Mouse (Mus musculus) forebrain, postnatal 0 days (tissue): ENCODE data around the gene Ell. TPM values are rescaled to one million over a fixed set of nuclear protein-coding genes. Genes with fewer than 3 reads are reported as not detected.

Source experiments
- ATAC-seq: fragments of 200-750 bp; cut with Nextera tagmentation; 2 replicates; pipeline ENCODE4 v1.8.0; 2017; ENCODE audit warnings: mild to moderate bottlenecking, moderate library complexity
- DNase-seq: peaks from one replicate; pipeline ENCODE4 v3.0.0-alpha.2; 2015
- H3K27ac ChIP-seq: fragments of 300-500 bp; sonication (generic); 2 replicates; pipeline ENCODE4 v1.5.1; 2014; ENCODE audit warnings: low read depth, mild to moderate bottlenecking, antibody characterized with exemption, low read length, moderate library complexity, mixed read lengths
- H3K27me3 ChIP-seq: fragments of 300-500 bp; sonication (generic); 2 replicates; pipeline ENCODE4 v1.6.1; 2014; ENCODE audit warnings: mild to moderate bottlenecking, low read length, mixed read lengths; ENCODE audit not compliant: insufficient read depth
- H3K36me3 ChIP-seq: fragments of 300-500 bp; sonication (generic); 2 replicates; pipeline ENCODE4 v1.6.1; 2014; ENCODE audit warnings: mild to moderate bottlenecking, moderate library complexity; ENCODE audit not compliant: insufficient read depth
- H3K4me1 ChIP-seq: fragments of 300-500 bp; sonication (generic); 2 replicates; pipeline ENCODE4 v1.6.1; 2014; ENCODE audit warnings: antibody characterized with exemption; ENCODE audit not compliant: insufficient read depth
- H3K4me2 ChIP-seq: fragments of 300-500 bp; sonication (generic); 2 replicates; pipeline ENCODE4 v1.6.1; 2014; ENCODE audit warnings: low read depth, mild to moderate bottlenecking, moderate library complexity
- H3K4me3 ChIP-seq: fragments of 300-500 bp; sonication (generic); 2 replicates; pipeline ENCODE4 v1.5.1; 2014; ENCODE audit warnings: low read depth, low read length, mixed read lengths
- H3K9ac ChIP-seq: fragments of 300-500 bp; sonication (generic); 2 replicates; pipeline ENCODE4 v1.6.1; 2014; ENCODE audit warnings: mild to moderate bottlenecking
- H3K9me3 ChIP-seq: fragments of 300-500 bp; sonication (generic); 2 replicates; pipeline ENCODE4 v1.6.1; 2016; ENCODE audit warnings: low read length
- CTCF ChIP-seq: sonication (generic); IDR thresholded peaks from 2 replicates; pipeline ENCODE4 v1.5.1; 2016; ENCODE audit warnings: antibody characterized with exemption, control low read depth, low read depth
- WGBS: fragments of 180-500 bp; shearing (Covaris S2); extraction: QIAGEN DNeasy Blood & Tissue Kit; methylation state at CpG from one replicate; pipeline ENCODE4 v1.1.7; 2014; 5-methylcytosine and 5-hydroxymethylcytosine counted together
- polyA plus RNA-seq: library from polyadenylated mRNA; unstranded; fragments of >200 nt; fragmentation: Nextera tagmentation; extraction: Ambion mirVana; gene quantifications from 2 replicates; pipeline ENCODE4 v1.2.1, GENCODE M21; 2015
- total RNA-seq: library from RNA; depleted of rRNA; stranded (reverse); fragments of >200 nt; gene quantifications from 2 replicates; pipeline ENCODE4 v1.2.3, GENCODE M21; 2014

Gene Ell
- total and polyA plus RNA-seq, 2 experiments from 2014 or later: 11.0 to 16.2 TPM

- H3K9ac ChIP-seq: peak within 1 kb of the TSS; percentile 96
- peak within 1 kb of the TSS; percentile 84 for H3K4me2 ChIP-seq
- H3K4me3 ChIP-seq: peak within 1 kb of the TSS; percentile 86
- H3K27ac ChIP-seq: peak within 1 kb of the TSS; percentile 86
- H3K36me3 ChIP-seq: peaks cover 21% of the 10 kb centered on the region
- no peaks in the 10 kb centered on the region for H3K27me3 ChIP-seq
- DNase-seq: peak; percentile 99
- peak; percentile 95 for ATAC-seq
- 3% methylated on average over 53 of the region's 61 CpGs for WGBS
- H3K9me3 ChIP-seq: no peaks in the 10 kb centered on the region
- peaks cover 6% of the 10 kb centered on the region; the same call in 1 of the 2 replicates for H3K4me1 ChIP-seq
- peak; percentile 46 for TF ChIP-seq CTCF
Measured at GRCm38 (mm10) chr8:70527512-70528181, 11.6 kb upstream of the Ell start, which contains the start of the genes Fkbp8 and Kxd1. TSS of gene Fkbp8 (plus strand) at chr8:70527724. TSS of gene Kxd1 (minus strand) at chr8:70527956.

DNA sequence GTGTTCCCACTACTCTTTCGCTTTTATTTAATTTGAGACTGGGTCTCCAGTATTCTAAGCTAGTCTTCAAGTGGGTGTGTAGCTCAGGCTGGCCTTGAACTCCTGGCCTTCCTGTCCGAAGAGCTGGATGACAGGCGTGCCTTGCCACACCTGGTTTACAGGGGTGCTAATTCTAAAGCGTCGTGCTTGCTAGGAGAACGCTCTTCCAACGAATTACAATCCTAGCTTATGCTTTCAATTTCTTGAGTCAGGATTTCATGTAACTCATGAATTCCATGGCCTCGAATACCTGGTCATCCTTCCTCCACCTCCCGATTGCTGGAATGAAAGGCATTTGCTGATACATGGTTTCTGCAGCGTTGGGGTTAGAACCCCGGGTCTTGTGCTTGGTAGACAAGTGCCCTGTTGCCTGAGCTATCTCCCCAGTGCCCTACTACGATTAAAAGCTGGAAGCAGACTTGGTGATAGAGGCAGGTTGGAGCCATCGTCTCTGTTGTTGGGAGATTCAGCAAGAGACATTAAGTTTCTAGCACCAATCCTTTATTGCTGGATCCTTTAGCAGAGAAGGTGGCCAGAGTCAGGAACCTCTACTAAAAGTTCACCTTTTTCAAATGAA, 11.0 kb upstream of the Ell start:
- peaks cover 6% of the 10 kb centered on the region; the same call in 1 of the 2 replicates for H3K4me1 ChIP-seq
- H3K27me3 ChIP-seq: no peaks in the 10 kb centered on the region
- H3K9ac ChIP-seq: peak overlapping the region; percentile 96
- ATAC-seq (no peak), DNase-seq (no peak)
- peaks cover 27% of the 10 kb centered on the region for H3K36me3 ChIP-seq
- 33% methylated on average over 13 of the region's 13 CpGs for WGBS
- TF ChIP-seq CTCF: no peak
- peak overlapping the region; percentile 86 for H3K4me3 ChIP-seq
- no peaks in the 10 kb centered on the region for H3K9me3 ChIP-seq
- peak overlapping the region; percentile 86 for H3K27ac ChIP-seq
- H3K4me2 ChIP-seq: peak overlapping the region; percentile 84

GRCm38 (mm10) chr8:70529299-70529698, 10.0 kb upstream of the Ell start:
- no peak for ATAC-seq
- Histone ChIP-seq H3K4me1 (peaks cover 6% of the 10 kb centered on the region; the same call in 1 of the 2 replicates), H3K9ac (no peak overlapping the region), H3K4me2 (no peak overlapping the region), H3K36me3 (peaks cover 37% of the 10 kb centered on the region), H3K27ac (no peak overlapping the region), H3K27me3 (no peaks in the 10 kb centered on the region), H3K4me3 (no peak overlapping the region), H3K9me3 (no peaks in the 10 kb centered on the region)
- no peak for TF ChIP-seq CTCF
- no peak for DNase-seq
- WGBS: 91% methylated on average over 5 of the region's 5 CpGs

DNA sequence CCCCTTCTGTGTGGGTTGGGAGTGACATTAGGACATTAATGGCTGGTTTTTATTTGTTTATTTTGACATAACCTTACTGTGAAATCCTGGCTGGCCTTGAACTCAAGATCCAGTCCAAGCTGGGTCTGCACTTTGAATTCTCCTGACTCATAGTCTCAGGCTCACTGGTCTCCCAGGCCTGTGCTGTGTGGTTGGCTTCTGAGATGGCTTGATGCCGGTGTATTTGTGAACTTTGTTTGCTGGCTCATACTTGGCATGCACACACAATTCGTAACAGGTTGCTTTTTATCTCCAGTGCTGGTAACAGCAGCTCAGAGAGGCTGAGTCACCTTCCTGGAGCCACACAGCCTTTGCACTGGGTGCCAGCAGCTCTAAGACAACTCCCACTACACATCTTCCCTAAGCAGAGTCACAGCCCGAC, 9.5 kb upstream of the Ell start:
- H3K27ac ChIP-seq: no peak overlapping the region
- DNase-seq: no peak
- TF ChIP-seq CTCF: no peak
- H3K4me2 ChIP-seq: no peak overlapping the region
- H3K9ac ChIP-seq: no peak overlapping the region
- H3K4me1 ChIP-seq: peaks cover 6% of the 10 kb centered on the region; the same call in 1 of the 2 replicates
- H3K36me3 ChIP-seq: peaks cover 41% of the 10 kb centered on the region
- no peaks in the 10 kb centered on the region for H3K9me3 ChIP-seq
- H3K4me3 ChIP-seq: no peak overlapping the region
- no peaks in the 10 kb centered on the region for H3K27me3 ChIP-seq
- 95% methylated on average over 3 of the region's 3 CpGs for WGBS
- no peak for ATAC-seq

DNA sequence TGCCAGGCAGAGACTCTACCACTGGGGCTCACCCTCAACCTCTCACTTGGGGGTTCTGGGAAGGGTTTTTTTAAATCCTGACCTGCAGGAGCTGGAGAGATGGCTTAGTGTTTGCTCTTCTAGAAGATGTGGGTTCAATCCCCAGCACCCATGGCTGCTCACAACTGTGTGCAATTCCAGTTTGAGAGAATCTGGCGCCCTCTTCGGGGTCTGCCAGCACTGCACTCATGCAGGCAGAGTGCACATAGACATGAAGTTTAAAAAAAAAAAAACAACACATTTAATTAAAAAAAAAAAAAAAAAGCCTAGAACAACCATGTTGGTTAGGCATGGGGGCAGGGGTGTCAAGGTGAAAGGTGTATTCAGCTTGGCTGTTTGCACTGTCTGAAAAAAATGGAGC, 8.9 kb upstream of the Ell start:
- no peaks in the 10 kb centered on the region for H3K9me3 ChIP-seq
- H3K27ac ChIP-seq: no peak overlapping the region
- WGBS: 94% methylated on average over 2 of the region's 2 CpGs
- H3K4me1 ChIP-seq: peaks cover 6% of the 10 kb centered on the region; the same call in 1 of the 2 replicates
- H3K9ac ChIP-seq: no peak overlapping the region
- H3K27me3 ChIP-seq: no peaks in the 10 kb centered on the region
- DNase-seq (no peak), ATAC-seq (no peak)
- peaks cover 47% of the 10 kb centered on the region for H3K36me3 ChIP-seq
- no peak overlapping the region for H3K4me3 ChIP-seq
- peak; percentile 35; the same call in 1 of the 2 replicates for TF ChIP-seq CTCF
- H3K4me2 ChIP-seq: no peak overlapping the region

- 90% methylated on average over 12 of the region's 12 CpGs for WGBS
Measured at GRCm38 (mm10) chr8:70534281-70534680, 5.0 kb upstream of the Ell start.

DNA sequence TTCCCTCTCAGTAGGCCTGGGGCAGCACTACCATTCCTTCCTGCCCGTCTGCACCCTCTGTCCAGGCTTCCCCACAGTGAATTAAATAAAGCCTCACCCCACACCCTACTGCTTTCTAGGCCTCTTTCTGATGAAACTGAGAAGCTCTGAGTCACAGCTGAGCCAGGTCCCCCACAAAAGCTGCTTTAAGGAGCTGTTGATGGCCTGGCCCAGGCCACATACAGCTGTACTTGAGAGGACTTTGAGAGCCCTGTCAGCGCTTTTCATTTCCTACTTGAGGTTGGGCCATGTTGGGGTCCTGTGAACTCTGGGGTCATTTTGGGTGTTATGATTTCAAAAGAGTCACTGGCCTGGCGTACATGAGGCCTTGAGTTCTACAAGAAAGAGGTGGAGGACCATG, 4.0 kb upstream of the Ell start:
- no peak for ATAC-seq
- no peak for TF ChIP-seq CTCF
- H3K4me1 ChIP-seq: peaks cover 3% of the 10 kb centered on the region; the same call in 1 of the 2 replicates
- H3K9ac ChIP-seq: no peak overlapping the region
- no peaks in the 10 kb centered on the region for H3K9me3 ChIP-seq
- no peak overlapping the region for H3K27ac ChIP-seq
- no peaks in the 10 kb centered on the region for H3K27me3 ChIP-seq
- DNase-seq: no peak
- no peak overlapping the region for H3K4me3 ChIP-seq
- no peak overlapping the region for H3K4me2 ChIP-seq
- WGBS: 97% methylated on average over 3 of the region's 3 CpGs
- H3K36me3 ChIP-seq: peaks cover 65% of the 10 kb centered on the region

More at GRCm38 (mm10) chr8:70534281-70534680, 5.0 kb upstream of the Ell start:
- Histone ChIP-seq H3K4me2 (no peak overlapping the region), H3K27me3 (no peaks in the 10 kb centered on the region), H3K9ac (no peak overlapping the region), H3K4me1 (no peaks in the 10 kb centered on the region), H3K27ac (no peak overlapping the region), H3K36me3 (peaks cover 65% of the 10 kb centered on the region), H3K9me3 (no peaks in the 10 kb centered on the region), H3K4me3 (no peak overlapping the region)
- DNase-seq: no peak
- no peak for TF ChIP-seq CTCF
- ATAC-seq: no peak
